Mouse (Mus musculus): ENCODE data around the gene Taf9b. TPM values are rescaled to one million over a fixed set of nuclear protein-coding genes. Genes with fewer than 3 reads are reported as not detected.

Taf9b gene
- total RNA-seq, 1 experiment from 2014 or later: 5.5 TPM

Other genes starting within 250 kb of the Taf9b start
- 86.2 to 91.2 TPM (median 91.0 TPM) in 3 replicates for gene Magt1, start 209.3 kb downstream of the Taf9b start, total RNA-seq (2017)
- gene Cox7b, start 205.5 kb downstream of the Taf9b start, total RNA-seq (2017): 204 to 418 TPM (median 281 TPM) in 3 replicates
- gene Atp7a, start 193.9 kb downstream of the Taf9b start, total RNA-seq (2017): 53.7 to 68.9 TPM (median 66.7 TPM) in 3 replicates
- 152 to 248 TPM (median 234 TPM) in 3 replicates for gene Tlr13, start 78.0 kb downstream of the Taf9b start, total RNA-seq (2017)
- 128 to 201 TPM (median 187 TPM) in 3 replicates for gene Pgk1, start 34.1 kb downstream of the Taf9b start, total RNA-seq (2017)
- not detected in 3 replicates for gene Fnd3c2, start 34.2 kb upstream of the Taf9b start, total RNA-seq (2017)

Data from monocyte, adult 5-6 weeks (primary cell).